Mouse (Mus musculus) limb, embryonic 14.5 days (tissue): ENCODE measurements around the gene Dock1. TPM values are rescaled to one million over a fixed set of nuclear protein-coding genes. Genes with fewer than 3 reads are reported as not detected.

ENCODE experiments used
- ATAC-seq: fragments of 200-750 bp; cut with Nextera tagmentation; 2 replicates; pipeline ENCODE4 v1.8.0; 2017; ENCODE audit warnings: low read depth, moderate number of reproducible peaks, moderate TSS enrichment; ENCODE audit not compliant: low FRiP score
- DNase-seq: peaks from one replicate; pipeline ENCODE4 v3.0.0-alpha.2; 2015; ENCODE audit warnings: low spot score
- H3K27ac ChIP-seq: fragments of 300-500 bp; sonication (generic); replicated peaks from 2 replicates; pipeline ENCODE4 v1.5.1; 2014; ENCODE audit warnings: low read depth, mild to moderate bottlenecking, low read length, moderate library complexity, mixed read lengths
- H3K27me3 ChIP-seq: fragments of 300-500 bp; sonication (generic); 2 replicates; pipeline ENCODE4 v1.6.1; 2014; ENCODE audit warnings: low read length, mixed read lengths; ENCODE audit not compliant: control insufficient read depth, insufficient read depth
- H3K36me3 ChIP-seq: fragments of 300-500 bp; sonication (generic); 2 replicates; pipeline ENCODE4 v1.6.1; 2014; ENCODE audit warnings: mild to moderate bottlenecking, low read length, moderate library complexity, mixed read lengths; ENCODE audit not compliant: control insufficient read depth, insufficient read depth
- H3K4me1 ChIP-seq: fragments of 300-500 bp; sonication (generic); 2 replicates; pipeline ENCODE4 v1.6.1; 2014; ENCODE audit warnings: antibody characterized with exemption, low read length, mixed read lengths; ENCODE audit not compliant: control insufficient read depth, insufficient read depth
- H3K4me2 ChIP-seq: fragments of 300-500 bp; sonication (generic); replicated peaks from 2 replicates; pipeline ENCODE4 v1.6.1; 2014; ENCODE audit warnings: low read depth, mild to moderate bottlenecking, low read length, moderate library complexity; ENCODE audit not compliant: severe bottlenecking
- H3K4me3 ChIP-seq: fragments of 300-500 bp; sonication (generic); replicated peaks from 2 replicates; pipeline ENCODE4 v1.5.1; 2014; ENCODE audit warnings: low read length
- H3K9ac ChIP-seq: fragments of 300-500 bp; sonication (generic); 2 replicates; pipeline ENCODE4 v1.6.1; 2014; ENCODE audit warnings: mild to moderate bottlenecking, low read depth, low read length, moderate library complexity; ENCODE audit not compliant: severe bottlenecking
- H3K9me3 ChIP-seq: fragments of 300-500 bp; sonication (generic); 2 replicates; pipeline ENCODE4 v1.6.1; 2016; ENCODE audit warnings: low read length; ENCODE audit not compliant: control insufficient read depth
- POLR2A ChIP-seq: fragments of 200-500 bp; IDR thresholded peaks from 2 replicates; pipeline ENCODE4 v1.8.0; 2012; ENCODE audit warnings: inconsistent platforms, mild to moderate bottlenecking, moderate library complexity, borderline replicate concordance; ENCODE audit not compliant: insufficient read depth, insufficient read length; ENCODE audit errors: extremely low read depth
- WGBS: fragments of 180-500 bp; shearing (Covaris S2); extraction: QIAGEN DNeasy Blood & Tissue Kit; methylation state at CpG from one replicate; pipeline ENCODE4 v1.1.7; 2014; 5-methylcytosine and 5-hydroxymethylcytosine counted together
- polyA plus RNA-seq, 2 experiments: library from polyadenylated mRNA; depleted of rRNA in 1 of 2; stranded (reverse) in 1 of 2; unstranded in 1 of 2; fragments of >200 nt; fragmentation: Nextera tagmentation in 1 of 2; extraction: Ambion mirVana in 1 of 2; gene quantifications; 2 replicates each; pipeline versions ENCODE4 v1.2.1 to v1.2.3; 2012 to 2014

Dock1 gene
- polyA plus RNA-seq, 2 experiments = 35.7 to 40.0 TPM

- no peak overlapping the region for H3K9ac ChIP-seq
Measured at GRCm38 (mm10) chr7:134726530-134727258, 56.2 kb downstream of the Dock1 start.

GRCm38 (mm10) chr7:134729348-134729747, 58.9 kb downstream of the Dock1 start:
- Histone ChIP-seq H3K27ac (no peak overlapping the region), H3K4me1 (no peaks in the 10 kb centered on the region), H3K9ac (no peak overlapping the region), H3K27me3 (no peaks in the 10 kb centered on the region), H3K36me3 (peaks cover 32% of the 10 kb centered on the region), H3K9me3 (no peaks in the 10 kb centered on the region), H3K4me3 (no peak overlapping the region), H3K4me2 (no peak overlapping the region)
- no peak for ATAC-seq
- DNase-seq = no peak
- no peak for TF ChIP-seq POLR2A

More at GRCm38 (mm10) chr7:134726530-134727258, 56.2 kb downstream of the Dock1 start:
- Histone ChIP-seq H3K27me3 (no peaks in the 10 kb centered on the region), H3K4me1 (no peaks in the 10 kb centered on the region), H3K9me3 (no peaks in the 10 kb centered on the region), H3K4me2 (no peak overlapping the region), H3K27ac (no peak overlapping the region), H3K4me3 (no peak overlapping the region), H3K36me3 (peaks cover 21% of the 10 kb centered on the region; the same call in 1 of the 2 replicates)
- DNase-seq = no peak
- 68% methylated on average over 5 of the region's 5 CpGs for WGBS
- ATAC-seq = no peak
- TF ChIP-seq POLR2A = no peak

- Histone ChIP-seq H3K4me3 (no peak overlapping the region), H3K9ac (no peak overlapping the region), H3K9me3 (no peaks in the 10 kb centered on the region), H3K27ac (no peak overlapping the region), H3K36me3 (peaks cover 41% of the 10 kb centered on the region), H3K27me3 (no peaks in the 10 kb centered on the region), H3K4me1 (no peaks in the 10 kb centered on the region), H3K4me2 (no peak overlapping the region)
- TF ChIP-seq POLR2A = no peak
- DNase-seq (no peak), ATAC-seq (no peak)
- WGBS = 95% methylated on average over 3 of the region's 3 CpGs
Measured at GRCm38 (mm10) chr7:134730406-134731126, 60.1 kb downstream of the Dock1 start.

GRCm38 (mm10) chr7:134747059-134747458, 76.6 kb downstream of the Dock1 start:
- ATAC-seq (no peak), DNase-seq (no peak)
- no peak overlapping the region for H3K4me2 ChIP-seq
- H3K9ac ChIP-seq = no peak overlapping the region
- no peak overlapping the region for H3K27ac ChIP-seq
- H3K27me3 ChIP-seq = no peaks in the 10 kb centered on the region
- no peak for TF ChIP-seq POLR2A
- 92% methylated on average over 4 of the region's 4 CpGs for WGBS
- H3K36me3 ChIP-seq = peaks cover 88% of the 10 kb centered on the region
- H3K9me3 ChIP-seq = no peaks in the 10 kb centered on the region
- no peaks in the 10 kb centered on the region for H3K4me1 ChIP-seq
- no peak overlapping the region for H3K4me3 ChIP-seq

GRCm38 (mm10) chr7:134748376-134748775, 77.9 kb downstream of the Dock1 start:
- no peak overlapping the region for H3K9ac ChIP-seq
- DNase-seq = no peak
- no peak overlapping the region for H3K4me2 ChIP-seq
- H3K4me3 ChIP-seq = no peak overlapping the region
- H3K27me3 ChIP-seq = no peaks in the 10 kb centered on the region
- H3K27ac ChIP-seq = no peak overlapping the region
- WGBS = 91% methylated on average over 3 of the region's 3 CpGs
- no peaks in the 10 kb centered on the region for H3K4me1 ChIP-seq
- H3K9me3 ChIP-seq = no peaks in the 10 kb centered on the region
- TF ChIP-seq POLR2A = no peak
- ATAC-seq = no peak
- H3K36me3 ChIP-seq = peaks cover 83% of the 10 kb centered on the region
